Mouse (Mus musculus) lung, embryonic 15.5 days (tissue): ENCODE measurements around the gene Slc4a11. TPM values are rescaled to one million over a fixed set of nuclear protein-coding genes. Genes with fewer than 3 reads are reported as not detected.

Experiments used
- ATAC-seq: fragments of 200-750 bp; cut with Nextera tagmentation; 2 replicates; pipeline ENCODE4 v1.8.0; 2017; ENCODE audit warnings: moderate number of reproducible peaks, borderline replicate concordance; ENCODE audit not compliant: low FRiP score, low TSS enrichment; ENCODE audit errors: extremely low read depth
- H3K27ac ChIP-seq: fragments of 300-500 bp; sonication (generic); 2 replicates; pipeline ENCODE4 v1.5.1; 2015; ENCODE audit warnings: moderate library complexity, mild to moderate bottlenecking, inconsistent platforms
- H3K27me3 ChIP-seq: fragments of 300-500 bp; sonication (generic); 2 replicates; pipeline ENCODE4 v1.6.1; 2015; ENCODE audit warnings: inconsistent platforms
- H3K36me3 ChIP-seq: fragments of 300-500 bp; sonication (generic); 2 replicates; pipeline ENCODE4 v1.6.1; 2015; ENCODE audit warnings: inconsistent platforms
- H3K4me1 ChIP-seq: fragments of 300-500 bp; sonication (generic); 2 replicates; pipeline ENCODE4 v1.6.1; 2015; ENCODE audit warnings: inconsistent platforms
- H3K4me2 ChIP-seq: fragments of 300-500 bp; sonication (generic); 2 replicates; pipeline ENCODE4 v1.6.1; 2015; ENCODE audit warnings: inconsistent platforms, mild to moderate bottlenecking, moderate library complexity
- H3K4me3 ChIP-seq: fragments of 300-500 bp; sonication (generic); 2 replicates; pipeline ENCODE4 v1.5.1; 2015; ENCODE audit warnings: mild to moderate bottlenecking, inconsistent platforms
- H3K9ac ChIP-seq: fragments of 300-500 bp; sonication (generic); 2 replicates; pipeline ENCODE4 v1.6.1; 2015; ENCODE audit warnings: inconsistent platforms
- H3K9me3 ChIP-seq: fragments of 300-500 bp; sonication (generic); 2 replicates; pipeline ENCODE4 v1.6.1; 2016; ENCODE audit warnings: inconsistent platforms
- WGBS: fragments of 180-500 bp; shearing (Covaris S2); methylation state at CpG from one replicate; pipeline ENCODE4 v1.1.7; 2015; 5-methylcytosine and 5-hydroxymethylcytosine counted together
- polyA plus RNA-seq: library from polyadenylated mRNA; unstranded; fragments of >200 nt; fragmentation: Nextera tagmentation; extraction: Ambion mirVana; gene quantifications from 2 replicates; pipeline ENCODE4 v1.2.1, GENCODE M21; 2015

Slc4a11 gene
- 0.70 and 0.73 TPM in 2 replicates for polyA plus RNA-seq

GRCm38 (mm10) chr2:130697153-130697810 is at the start of gene Slc4a11:
Gene Slc4a11, minus strand, starts transcription at chr2:130697519.
- H3K36me3 ChIP-seq, result no peaks in the 10 kb centered on the region
- no peak within 1 kb of the TSS for H3K27ac ChIP-seq
- H3K4me3 ChIP-seq, result peak within 1 kb of the TSS; percentile 52
- H3K4me2 ChIP-seq, result peak within 1 kb of the TSS; percentile 95
- ATAC-seq, result peak; percentile 68
- peaks cover 10% of the 10 kb centered on the region for H3K4me1 ChIP-seq
- WGBS, result under 1% methylated on average over 63 of the region's 65 CpGs
- peaks cover 50% of the 10 kb centered on the region for H3K27me3 ChIP-seq
- H3K9ac ChIP-seq, result peak within 1 kb of the TSS; percentile 30
- H3K9me3 ChIP-seq, result no peaks in the 10 kb centered on the region

- Histone ChIP-seq H3K27ac (no peak overlapping the region), H3K4me3 (no peak overlapping the region), H3K27me3 (no peaks in the 10 kb centered on the region), H3K9me3 (no peaks in the 10 kb centered on the region), H3K36me3 (peaks cover 64% of the 10 kb centered on the region), H3K4me1 (no peaks in the 10 kb centered on the region), H3K9ac (no peak overlapping the region), H3K4me2 (no peak overlapping the region)
- 96% methylated on average over 1 of the region's 1 CpGs for WGBS
- no peak for ATAC-seq
Measured at GRCm38 (mm10) chr2:130743576-130743975, 46.3 kb upstream of the Slc4a11 start.

GRCm38 (mm10) chr2:130740096-130740495 is 42.8 kb upstream of the Slc4a11 start:
- H3K36me3 ChIP-seq, result peaks cover 35% of the 10 kb centered on the region

GRCm38 (mm10) chr2:130738019-130738418 is 40.7 kb upstream of the Slc4a11 start:
- ATAC-seq, result no peak
- peaks cover 20% of the 10 kb centered on the region for H3K36me3 ChIP-seq

More at GRCm38 (mm10) chr2:130740096-130740495, 42.8 kb upstream of the Slc4a11 start:
- Histone ChIP-seq H3K4me2 (no peak overlapping the region), H3K9me3 (no peaks in the 10 kb centered on the region), H3K27ac (no peak overlapping the region), H3K27me3 (no peaks in the 10 kb centered on the region), H3K9ac (no peak overlapping the region), H3K4me1 (no peaks in the 10 kb centered on the region), H3K4me3 (no peak overlapping the region)
- 66% methylated on average over 4 of the region's 4 CpGs for WGBS
- no peak for ATAC-seq

GRCm38 (mm10) chr2:130735281-130735680 is 38.0 kb upstream of the Slc4a11 start:
- WGBS, result 83% methylated on average over 5 of the region's 5 CpGs
- Histone ChIP-seq H3K27me3 (no peaks in the 10 kb centered on the region), H3K9ac (no peak overlapping the region), H3K36me3 (peaks cover 21% of the 10 kb centered on the region), H3K4me3 (no peak overlapping the region), H3K4me2 (no peak overlapping the region), H3K9me3 (no peaks in the 10 kb centered on the region), H3K27ac (no peak overlapping the region), H3K4me1 (no peaks in the 10 kb centered on the region)
- no peak for ATAC-seq

More at GRCm38 (mm10) chr2:130738019-130738418, 40.7 kb upstream of the Slc4a11 start:
- Histone ChIP-seq H3K4me1 (no peaks in the 10 kb centered on the region), H3K9ac (no peak overlapping the region), H3K27me3 (no peaks in the 10 kb centered on the region), H3K4me2 (no peak overlapping the region), H3K27ac (no peak overlapping the region), H3K4me3 (no peak overlapping the region), H3K9me3 (no peaks in the 10 kb centered on the region)
- WGBS, result 72% methylated on average over 6 of the region's 6 CpGs

GRCm38 (mm10) chr2:130733444-130733843 is 36.1 kb upstream of the Slc4a11 start:
- Histone ChIP-seq H3K4me3 (no peak overlapping the region), H3K27ac (no peak overlapping the region), H3K9me3 (no peaks in the 10 kb centered on the region), H3K27me3 (no peaks in the 10 kb centered on the region), H3K4me1 (no peaks in the 10 kb centered on the region), H3K36me3 (peaks cover 28% of the 10 kb centered on the region), H3K4me2 (no peak overlapping the region), H3K9ac (no peak overlapping the region)
- WGBS, result 96% methylated on average over 2 of the region's 3 CpGs
- no peak for ATAC-seq

GRCm38 (mm10) chr2:130731855-130732254 is 34.5 kb upstream of the Slc4a11 start:
- no peak overlapping the region for H3K9ac ChIP-seq
- no peak overlapping the region for H3K4me3 ChIP-seq
- H3K36me3 ChIP-seq, result peaks cover 43% of the 10 kb centered on the region
- ATAC-seq, result no peak
- H3K27me3 ChIP-seq, result no peaks in the 10 kb centered on the region
- no peaks in the 10 kb centered on the region for H3K4me1 ChIP-seq
- no peak overlapping the region for H3K27ac ChIP-seq
- no peaks in the 10 kb centered on the region for H3K9me3 ChIP-seq
- no peak overlapping the region for H3K4me2 ChIP-seq
- WGBS, result 69% methylated on average over 5 of the region's 5 CpGs

- peaks cover 48% of the 10 kb centered on the region for H3K36me3 ChIP-seq
- no peaks in the 10 kb centered on the region for H3K4me1 ChIP-seq
- H3K4me2 ChIP-seq, result no peak overlapping the region
- H3K27ac ChIP-seq, result no peak overlapping the region
- H3K9me3 ChIP-seq, result no peaks in the 10 kb centered on the region
- 83% methylated on average over 9 of the region's 9 CpGs for WGBS
- no peaks in the 10 kb centered on the region for H3K27me3 ChIP-seq
- no peak for ATAC-seq
- H3K9ac ChIP-seq, result no peak overlapping the region
- H3K4me3 ChIP-seq, result no peak overlapping the region
Measured at GRCm38 (mm10) chr2:130730746-130731145, 33.4 kb upstream of the Slc4a11 start.

- Histone ChIP-seq H3K27ac (no peak overlapping the region), H3K4me3 (no peak overlapping the region), H3K27me3 (no peaks in the 10 kb centered on the region), H3K36me3 (peaks cover 55% of the 10 kb centered on the region), H3K9ac (no peak overlapping the region), H3K4me1 (no peaks in the 10 kb centered on the region), H3K4me2 (no peak overlapping the region), H3K9me3 (no peaks in the 10 kb centered on the region)
- 90% methylated on average over 2 of the region's 2 CpGs for WGBS
- no peak for ATAC-seq
Measured at GRCm38 (mm10) chr2:130728906-130729585, 31.7 kb upstream of the Slc4a11 start.

- Histone ChIP-seq H3K9ac (no peak overlapping the region), H3K36me3 (peaks cover 54% of the 10 kb centered on the region), H3K27me3 (no peaks in the 10 kb centered on the region), H3K4me3 (no peak overlapping the region), H3K9me3 (no peaks in the 10 kb centered on the region), H3K4me2 (no peak overlapping the region), H3K4me1 (no peaks in the 10 kb centered on the region), H3K27ac (no peak overlapping the region)
- no peak for ATAC-seq
- WGBS, result 83% methylated on average over 1 of the region's 1 CpGs
Measured at GRCm38 (mm10) chr2:130727752-130728151, 30.4 kb upstream of the Slc4a11 start.

- Histone ChIP-seq H3K9ac (no peak overlapping the region), H3K4me1 (no peaks in the 10 kb centered on the region), H3K4me2 (no peak overlapping the region), H3K9me3 (no peaks in the 10 kb centered on the region), H3K4me3 (no peak overlapping the region), H3K27ac (no peak overlapping the region), H3K36me3 (peaks cover 43% of the 10 kb centered on the region), H3K27me3 (no peaks in the 10 kb centered on the region)
- 79% methylated on average over 4 of the region's 4 CpGs for whole genome bisulfite sequencing
- ATAC-seq, result no peak
Measured at GRCm38 (mm10) chr2:130724369-130724768, 27.1 kb upstream of the Slc4a11 start.

- Histone ChIP-seq H3K9ac (no peak overlapping the region), H3K4me1 (no peaks in the 10 kb centered on the region), H3K4me3 (no peak overlapping the region), H3K9me3 (no peaks in the 10 kb centered on the region), H3K27me3 (no peaks in the 10 kb centered on the region), H3K27ac (no peak overlapping the region), H3K4me2 (no peak overlapping the region), H3K36me3 (peaks cover 11% of the 10 kb centered on the region)
- no peak for ATAC-seq
- 72% methylated on average over 6 of the region's 6 CpGs for WGBS
Measured at GRCm38 (mm10) chr2:130717951-130718350, 20.6 kb upstream of the Slc4a11 start.
